9 mouse cellular contexts compared by ENCODE assay signal in the genomic region with DNA sequence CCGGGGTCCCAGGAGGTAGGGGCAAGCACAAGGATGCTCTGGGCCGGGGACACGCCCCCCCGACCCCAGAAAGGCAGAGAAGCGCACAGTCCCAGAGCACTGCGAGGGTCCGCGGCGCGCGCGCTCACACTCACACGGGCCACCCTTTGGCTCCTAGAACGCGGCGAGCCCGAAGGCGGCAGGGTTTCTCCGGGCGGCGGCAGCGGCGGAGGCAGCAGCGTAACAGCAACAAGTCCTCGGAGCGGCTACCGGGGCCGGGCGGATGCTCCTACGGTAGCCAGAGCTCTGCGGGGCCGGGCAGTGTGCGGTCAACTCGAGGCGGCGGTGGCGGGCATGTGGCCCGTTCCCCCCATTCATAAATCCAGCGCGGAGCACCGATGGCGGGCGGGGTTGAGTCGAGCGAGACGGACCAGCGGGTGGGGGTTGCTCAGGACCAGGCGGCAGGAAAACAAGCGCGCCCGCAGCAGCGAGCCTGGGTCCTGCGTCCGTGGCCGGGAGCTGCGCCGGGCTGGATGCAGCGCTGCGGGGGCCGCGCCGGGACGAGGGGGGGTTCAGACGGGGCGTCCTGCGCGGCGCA. TPM values are rescaled to one million over a fixed set of nuclear protein-coding genes. Genes with fewer than 3 reads are reported as not detected.
DNase-seq lines count a peak whose midpoint lies in the region; ATAC-seq lines count a peak whose summit lies in the region.
"Had no signal": no experiment of that assay in that cellular context is flagged by ENCODE, and none has a peak within 500 bp of the region (broad histone marks: within the 10 kb centered on the region; RNA-seq: fewer than 3 reads in every experiment).

A gene (minus strand): TSS at position 357 of the 577 bp plus-strand sequence.

- peaks cover 73% of the 10 kb centered on the region for H3K27me3 ChIP-seq in liver, embryonic 11.5 days (replicated peaks; ENCODE audit: control insufficient read depth, insufficient read depth, low read length)
- H3K27me3 ChIP-seq in embryonic facial prominence, embryonic 14.5 days (replicated peaks; ENCODE audit: control insufficient read depth, insufficient read depth, low read length): peaks cover 79% of the 10 kb centered on the region
- H3K27me3 ChIP-seq in hindbrain, embryonic 10.5 days (ENCODE audit: insufficient read depth, poor library complexity, severe bottlenecking): peaks cover 95% of the 10 kb centered on the region
- peaks cover 99% of the 10 kb centered on the region for H3K27me3 ChIP-seq in limb, embryonic 12.5 days
- H3K27me3 ChIP-seq in stomach, embryonic 14.5 days (ENCODE audit: control insufficient read depth, insufficient read depth, low read length): peaks cover 65% of the 10 kb centered on the region

- peak; percentile 38 for DNase-seq in liver, embryonic 11.5 days (ENCODE audit: low spot score)
- DNase-seq in liver: no peak
- peak; percentile 22 to 44 for DNase-seq in adrenal gland, postnatal 36 days
- no peak for DNase-seq in embryonic facial prominence, embryonic 14.5 days (ENCODE audit: low spot score)
- peak; percentile 59 for DNase-seq in hindbrain, embryonic 10.5 days (ENCODE audit: low spot score)
- no peak for DNase-seq in thymus, postnatal 36 days

- H3K27ac ChIP-seq in liver, embryonic 11.5 days (ENCODE audit: low read depth, low read length): no peak within 1 kb of the TSS
- no peak within 1 kb of the TSS for H3K27ac ChIP-seq in embryonic facial prominence, embryonic 14.5 days (replicated peaks; ENCODE audit: low read depth, low read length)
- peak within 1 kb of the TSS; percentile 30; the same call in 1 of the 2 replicates for H3K27ac ChIP-seq in hindbrain, embryonic 10.5 days
- H3K27ac ChIP-seq in limb, embryonic 12.5 days: no peak within 1 kb of the TSS
- H3K27ac ChIP-seq in stomach, embryonic 14.5 days (ENCODE audit: low read length): no peak within 1 kb of the TSS

- peak within 1 kb of the TSS; percentile 71 for H3K4me2 ChIP-seq in liver, embryonic 11.5 days
- H3K4me2 ChIP-seq in embryonic facial prominence, embryonic 14.5 days (ENCODE audit: low read depth, low read length): peak within 1 kb of the TSS; percentile 95
- H3K4me2 ChIP-seq in limb, embryonic 12.5 days: peak within 1 kb of the TSS; percentile 98
- peak within 1 kb of the TSS; percentile 76 for H3K4me2 ChIP-seq in stomach, embryonic 14.5 days (replicated peaks; ENCODE audit: low read depth, low read length)

- no peak within 1 kb of the TSS for H3K9ac ChIP-seq in liver, embryonic 11.5 days (ENCODE audit: low read depth, low read length)
- peak within 1 kb of the TSS; percentile 49 for H3K9ac ChIP-seq in embryonic facial prominence, embryonic 14.5 days (ENCODE audit: low read depth, low read length)
- peak within 1 kb of the TSS; percentile 56 for H3K9ac ChIP-seq in limb, embryonic 12.5 days (replicated peaks)
- H3K9ac ChIP-seq in stomach, embryonic 14.5 days (replicated peaks; ENCODE audit: low read depth, low read length): 0 out of 2 replicates have a peak within 1 kb of the TSS, but pooled peaks have one; percentile 0

- no peaks in the 10 kb centered on the region for H3K36me3 ChIP-seq in liver, embryonic 11.5 days (ENCODE audit: control insufficient read depth, insufficient read depth, low read length)
- H3K36me3 ChIP-seq in embryonic facial prominence, embryonic 14.5 days (ENCODE audit: control insufficient read depth, insufficient read depth, low read length): no peaks in the 10 kb centered on the region
- H3K36me3 ChIP-seq in hindbrain, embryonic 10.5 days: no peaks in the 10 kb centered on the region
- H3K36me3 ChIP-seq in limb, embryonic 12.5 days: no peaks in the 10 kb centered on the region
- no peaks in the 10 kb centered on the region for H3K36me3 ChIP-seq in stomach, embryonic 14.5 days (ENCODE audit: control insufficient read depth, insufficient read depth, low read length)

- peak within 1 kb of the TSS; percentile 46 for H3K4me3 ChIP-seq in liver, embryonic 11.5 days (ENCODE audit: low read depth, low read length)
- H3K4me3 ChIP-seq in embryonic facial prominence, embryonic 14.5 days (ENCODE audit: low read depth, low read length): peak within 1 kb of the TSS; percentile 44
- peak within 1 kb of the TSS; percentile 61 for H3K4me3 ChIP-seq in hindbrain, embryonic 10.5 days
- peak within 1 kb of the TSS; percentile 60 for H3K4me3 ChIP-seq in limb, embryonic 12.5 days (replicated peaks)
- H3K4me3 ChIP-seq in stomach, embryonic 14.5 days (ENCODE audit: low read depth, low read length): peak within 1 kb of the TSS; percentile 42

- H3K9me3 ChIP-seq in liver, embryonic 11.5 days (ENCODE audit: control insufficient read depth, low read length): no peaks in the 10 kb centered on the region
- no peaks in the 10 kb centered on the region for H3K9me3 ChIP-seq in embryonic facial prominence, embryonic 14.5 days (ENCODE audit: control insufficient read depth, low read length)
- H3K9me3 ChIP-seq in hindbrain, embryonic 10.5 days: no peaks in the 10 kb centered on the region
- no peaks in the 10 kb centered on the region for H3K9me3 ChIP-seq in limb, embryonic 12.5 days
- H3K9me3 ChIP-seq in stomach, embryonic 14.5 days (ENCODE audit: control insufficient read depth, low read depth, low read length): no peaks in the 10 kb centered on the region

- ATAC-seq in liver, embryonic 11.5 days (replicated peaks; ENCODE audit: low FRiP score): peak; percentile 32
- ATAC-seq in embryonic facial prominence, embryonic 14.5 days (ENCODE audit: low read depth): peak; percentile 16
- no peak for ATAC-seq in limb, embryonic 12.5 days (ENCODE audit: insufficient number of reproducible peaks, insufficient read depth, low FRiP score, low TSS enrichment, low read depth)
- ATAC-seq in stomach, embryonic 14.5 days (ENCODE audit: insufficient number of reproducible peaks, insufficient read depth, low FRiP score, low read depth): peak; percentile 46

- under 1% methylated on average over 66 of the region's 68 CpGs for WGBS in liver, embryonic 11.5 days
- WGBS in embryonic facial prominence, embryonic 14.5 days: 0% methylated on average over 25 of the region's 68 CpGs
- under 1% methylated on average over 68 of the region's 68 CpGs for WGBS in hindbrain, embryonic 10.5 days
- WGBS in limb, embryonic 12.5 days: under 1% methylated on average over 67 of the region's 68 CpGs
- WGBS in stomach, embryonic 14.5 days: under 1% methylated on average over 62 of the region's 68 CpGs

- H3K4me1 ChIP-seq in liver, embryonic 11.5 days (replicated peaks; ENCODE audit: control insufficient read depth, insufficient read depth, low read length): peaks cover 2% of the 10 kb centered on the region
- peaks cover 15% of the 10 kb centered on the region; the same call in 1 of the 2 replicates for H3K4me1 ChIP-seq in embryonic facial prominence, embryonic 14.5 days (ENCODE audit: control insufficient read depth, insufficient read depth, low read length)
- peaks cover 35% of the 10 kb centered on the region for H3K4me1 ChIP-seq in hindbrain, embryonic 10.5 days (replicated peaks)
- peaks cover 32% of the 10 kb centered on the region for H3K4me1 ChIP-seq in limb, embryonic 12.5 days (replicated peaks)
- H3K4me1 ChIP-seq in stomach, embryonic 14.5 days (ENCODE audit: control insufficient read depth, insufficient read depth, low read length): peaks cover 14% of the 10 kb centered on the region; the same call in 1 of the 2 replicates

RNA-seq across cellular contexts. Expression of the gene that starts here (rescaled TPM):
- 0.04 and 0.05 TPM in 2 replicates for polyA plus RNA-seq in liver, embryonic 11.5 days (2014; fragmentation: Nextera tagmentation; extraction: Ambion mirVana)
- 10 to 100 TPM in 1 of 2 experiments, 1 to 10 TPM in 1; 5.1 to 10.5 TPM for total RNA-seq in adrenal gland, postnatal 36 days (2021)
- polyA plus RNA-seq in embryonic facial prominence, embryonic 14.5 days (2014; fragmentation: Nextera tagmentation; extraction: Ambion mirVana): 0.94 and 1.3 TPM in 2 replicates
- 0.09 and 0.17 TPM in 2 replicates for polyA plus RNA-seq in hindbrain, embryonic 10.5 days (2016; fragmentation: Nextera tagmentation; extraction: Ambion mirVana)
- polyA plus RNA-seq in limb, embryonic 12.5 days (2016; fragmentation: Nextera tagmentation; extraction: Ambion mirVana): 0.12 TPM in 1 of 2 replicates, not detected in the other
- polyA plus RNA-seq in stomach, embryonic 14.5 days (2014; fragmentation: Nextera tagmentation; extraction: Ambion mirVana): 0.11 TPM in 1 of 2 replicates, not detected in the other
- total RNA-seq: neutrophil, adult 5-6 weeks had no signal

Comparison
In these comparisons a context has a peak if more than half of its experiments do, and no peak if none do; other contexts are left out.
1. Peak in DNase-seq, ATAC-seq, H3K4me3 ChIP-seq and H3K4me2 ChIP-seq in liver, embryonic 11.5 days; RNA of the gene not detected or under 1 TPM.
2. Peak in DNase-seq, H3K4me3 ChIP-seq and H3K27ac ChIP-seq in hindbrain, embryonic 10.5 days; RNA of the gene not detected or under 1 TPM.
3. Peak in ATAC-seq, H3K4me3 ChIP-seq, H3K9ac ChIP-seq and H3K4me2 ChIP-seq in stomach, embryonic 14.5 days; RNA of the gene not detected or under 1 TPM.
4. DNase-seq: peak in adrenal gland, postnatal 36 days (2 of 2); none in liver (single experiment), embryonic facial prominence, embryonic 14.5 days (single experiment) and thymus, postnatal 36 days (0 of 2).
5. Peak in every context shown above with its lines, with median percentiles within 50 percentile points of each other: H3K4me2 ChIP-seq and H3K4me3 ChIP-seq.